Comparison of ENCODE assay signal across 27 mouse cellular contexts in the genomic region with DNA sequence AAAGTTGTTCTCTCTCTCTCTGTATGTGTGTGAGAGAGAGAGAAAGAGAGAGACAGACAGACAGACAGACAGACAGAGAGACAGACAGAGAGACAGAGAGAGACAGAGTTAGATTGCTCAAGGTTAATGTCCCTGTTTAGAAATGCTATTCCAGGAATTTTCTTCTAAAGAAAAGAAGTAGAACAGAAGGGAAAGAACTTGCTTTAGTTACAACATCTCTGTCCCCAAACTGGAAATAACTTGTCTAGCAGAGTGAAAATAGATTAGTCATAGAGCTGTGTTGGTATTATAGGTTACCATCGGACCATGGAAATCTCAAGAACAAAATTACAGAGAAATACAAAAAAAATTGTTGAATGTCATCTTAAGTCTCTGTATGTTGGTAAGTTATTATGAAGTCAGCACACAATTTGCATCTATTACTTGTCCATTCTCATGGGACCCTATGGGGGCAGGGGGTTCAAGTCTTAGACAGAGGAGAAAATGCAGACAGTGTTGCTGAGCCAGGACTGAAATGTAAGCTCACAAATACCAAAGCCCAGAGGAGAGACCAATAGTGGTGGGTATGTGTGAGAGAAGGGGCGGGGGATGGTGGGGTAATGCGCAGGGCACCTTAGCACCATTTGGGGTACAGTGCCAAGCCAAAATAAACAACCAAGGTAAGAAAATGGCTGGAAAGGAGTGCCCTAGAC. TPM values are rescaled to one million over a fixed set of nuclear protein-coding genes. Genes with fewer than 3 reads are reported as not detected.
A peak's percentile ranks its signal among the peaks of the same experiment; 100 is the strongest.
DNase-seq lines count a peak whose midpoint lies in the region; TF ChIP-seq lines count a peak whose summit lies in the region.
"Had no signal": no experiment of that assay in that cellular context is flagged by ENCODE, and none has a peak within 500 bp of the region (broad histone marks: within the 10 kb centered on the region; RNA-seq: fewer than 3 reads in every experiment).

No protein-coding gene starts in this region.

- H3K27ac ChIP-seq in heart, embryonic 10.5 days = no peak overlapping the region
- H3K27ac ChIP-seq in spleen, adult 2 months (ENCODE audit: insufficient read depth, low read length) = peak overlapping the region; percentile 60
- H3K27ac ChIP-seq in cortical plate, adult 2 months (ENCODE audit: insufficient read depth, low read length) = peak overlapping the region; percentile 36; the same call in 1 of the 2 replicates
- H3K27ac ChIP-seq in embryonic facial prominence, embryonic 10.5 days (replicated peaks) = no peak overlapping the region
- H3K27ac ChIP-seq: embryonic facial prominence, embryonic 13.5 days; forebrain, embryonic 13.5 days; heart, embryonic 13.5 days; hindbrain, embryonic 13.5 days; layer of hippocampus, adult 2 months; limb, embryonic 12.5 days; liver, embryonic 13.5 days; lung, embryonic 15.5 days; midbrain, embryonic 10.5 days had no signal

- no peak for TF ChIP-seq CTCF in spleen, adult 2 months (IDR thresholded peaks at IDR 0.05; ENCODE audit: extremely low read depth, insufficient read depth, insufficient read length, insufficient replicate concordance)
- no peak for TF ChIP-seq CTCF in cortical plate, adult 2 months (IDR thresholded peaks at IDR 0.05; ENCODE audit: extremely low read depth, insufficient read depth, low read length)

- no peaks in the 10 kb centered on the region for H3K9me3 ChIP-seq in heart, embryonic 10.5 days
- no peaks in the 10 kb centered on the region for H3K9me3 ChIP-seq in embryonic facial prominence, embryonic 10.5 days
- H3K9me3 ChIP-seq: embryonic facial prominence, embryonic 13.5 days; forebrain, embryonic 13.5 days; heart, embryonic 13.5 days; hindbrain, embryonic 13.5 days; limb, embryonic 12.5 days; liver, embryonic 13.5 days; lung, embryonic 15.5 days; midbrain, embryonic 10.5 days had no signal

- peak; percentile 38 for DNase-seq in heart, embryonic 10.5 days (ENCODE audit: low spot score)
- no peak for DNase-seq in heart, postnatal 25 days (ENCODE audit: low spot score)
- no peak for DNase-seq in spleen, adult 2 months (ENCODE audit: low read depth in 1 of 2, low spot score in 2 of 2)
- DNase-seq in spleen, adult 12 weeks (ENCODE audit: low spot score) = no peak
- DNase-seq in urinary bladder, postnatal 36 days (ENCODE audit: low spot score in 2 of 2) = no peak
- no peak for DNase-seq in embryonic facial prominence, embryonic 10.5 days (ENCODE audit: low spot score)
- DNase-seq: adrenal gland, postnatal 14 days; cerebellum, adult 11 months; cerebellum, postnatal 14 days; gastrocnemius, postnatal 10 days; heart, postnatal 36 days; kidney, adult 9 months; kidney, postnatal 25 days; liver, embryonic 13.5 days; thymus, adult 2 months; thymus, postnatal 4 days had no signal

- H3K4me1 ChIP-seq in heart, embryonic 10.5 days = peaks cover 9% of the 10 kb centered on the region; the same call in 1 of the 2 replicates
- H3K4me1 ChIP-seq in spleen, adult 2 months (ENCODE audit: control insufficient read depth, insufficient read depth, insufficient read length) = peaks cover 39% of the 10 kb centered on the region
- H3K4me1 ChIP-seq in cortical plate, adult 2 months (ENCODE audit: control insufficient read depth, insufficient read depth, low read length) = peaks cover 4% of the 10 kb centered on the region
- peaks cover 12% of the 10 kb centered on the region; the same call in 1 of the 2 replicates for H3K4me1 ChIP-seq in embryonic facial prominence, embryonic 10.5 days
- H3K4me1 ChIP-seq: forebrain, embryonic 13.5 days; limb, embryonic 12.5 days had no signal

- no peak overlapping the region for H3K4me3 ChIP-seq in heart, embryonic 10.5 days
- no peak overlapping the region for H3K4me3 ChIP-seq in spleen, adult 2 months (ENCODE audit: extremely low read depth, insufficient read depth, insufficient read length)
- no peak overlapping the region for H3K4me3 ChIP-seq in cortical plate, adult 2 months (ENCODE audit: insufficient read depth, low read length)
- H3K4me3 ChIP-seq in embryonic facial prominence, embryonic 10.5 days = no peak overlapping the region
- H3K4me3 ChIP-seq: embryonic facial prominence, embryonic 13.5 days; erythroblast, embryonic 14.5 days; forebrain, embryonic 13.5 days; heart, embryonic 13.5 days; hindbrain, embryonic 13.5 days; layer of hippocampus, adult 2 months; limb, embryonic 12.5 days; liver, embryonic 13.5 days; lung, embryonic 15.5 days; midbrain, embryonic 10.5 days; myocyte had no signal

- intact Hi-C loops in heart, postnatal 25 days (cut with DNase I) = no loop called here

- no peak for TF ChIP-seq POLR2A in spleen, adult 2 months (IDR thresholded peaks at IDR 0.05; ENCODE audit: low read depth, low read length)
- no peak for TF ChIP-seq POLR2A in cortical plate, adult 2 months (IDR thresholded peaks at IDR 0.05; ENCODE audit: extremely low read depth, insufficient read depth, low read length)

- 81% methylated on average over 3 of the region's 3 CpGs for WGBS in heart, embryonic 10.5 days
- WGBS in spleen, adult 2 months = 78% methylated on average over 3 of the region's 3 CpGs
- WGBS in embryonic facial prominence, embryonic 10.5 days = 91% methylated on average over 3 of the region's 3 CpGs

- H3K36me3 ChIP-seq in heart, embryonic 10.5 days = no peaks in the 10 kb centered on the region
- H3K36me3 ChIP-seq in spleen, adult 2 months (ENCODE audit: control insufficient read depth, insufficient read depth, low read length) = no peaks in the 10 kb centered on the region
- no peaks in the 10 kb centered on the region for H3K36me3 ChIP-seq in embryonic facial prominence, embryonic 10.5 days (replicated peaks)
- H3K36me3 ChIP-seq: embryonic facial prominence, embryonic 13.5 days; heart, embryonic 13.5 days; hindbrain, embryonic 13.5 days; limb, embryonic 12.5 days; liver, embryonic 13.5 days; lung, embryonic 15.5 days; midbrain, embryonic 10.5 days had no signal

- H3K27me3 ChIP-seq in heart, embryonic 10.5 days (ENCODE audit: insufficient read depth, poor library complexity, severe bottlenecking) = no peaks in the 10 kb centered on the region
- no peaks in the 10 kb centered on the region for H3K27me3 ChIP-seq in spleen, adult 2 months (ENCODE audit: control insufficient read depth, insufficient read depth, low read length)
- H3K27me3 ChIP-seq in embryonic facial prominence, embryonic 10.5 days (replicated peaks; ENCODE audit: low read depth, poor library complexity, severe bottlenecking) = no peaks in the 10 kb centered on the region
- H3K27me3 ChIP-seq: embryonic facial prominence, embryonic 13.5 days; forebrain, embryonic 13.5 days; heart, embryonic 13.5 days; hindbrain, embryonic 13.5 days; limb, embryonic 12.5 days; liver, embryonic 13.5 days; lung, embryonic 15.5 days had no signal

RNA-seq across cellular contexts. Expression of a gene that starts 36.7 kb away (rescaled TPM):
- polyA plus RNA-seq in heart, embryonic 10.5 days (2016; fragmentation: Nextera tagmentation; extraction: Ambion mirVana) = 6.6 and 8.9 TPM in 2 replicates
- 10 to 100 TPM; 20.0 to 23.8 TPM for total RNA-seq in heart, postnatal 25 days (2021)
- polyA plus RNA-seq in spleen, adult 2 months (2012; rRNA removed) = 6.7 and 8.4 TPM in 2 replicates
- 28.9 and 29.9 TPM in 2 replicates for polyA plus RNA-seq in cortical plate, adult 2 months (2012; rRNA removed)
- polyA plus RNA-seq in embryonic facial prominence, embryonic 10.5 days (2016; fragmentation: Nextera tagmentation; extraction: Ambion mirVana) = 17.1 and 20.0 TPM in 2 replicates

Comparison
In these comparisons a context has a peak if more than half of its experiments do, and no peak if none do; other contexts are left out.
1. H3K27ac ChIP-seq: peak in spleen, adult 2 months (single experiment) and cortical plate, adult 2 months (single experiment); none in heart, embryonic 10.5 days (single experiment) and embryonic facial prominence, embryonic 10.5 days (single experiment).